Mouse (Mus musculus) hindbrain, embryonic 14.5 days (tissue): Measurements from ENCODE around the gene Col19a1. TPM values are rescaled to one million over a fixed set of nuclear protein-coding genes. Genes with fewer than 3 reads are reported as not detected.
A peak's percentile ranks its signal among the peaks of the same experiment; 100 is the strongest.

Experiments
- ATAC-seq: fragments of 200-750 bp; cut with Nextera tagmentation; 2 replicates; pipeline ENCODE4 v1.8.0; 2017; ENCODE audit warnings: moderate number of reproducible peaks, mild to moderate bottlenecking, moderate TSS enrichment, moderate library complexity; ENCODE audit not compliant: low FRiP score
- DNase-seq: peaks from one replicate; pipeline ENCODE4 v3.0.0-alpha.2; 2015; ENCODE audit warnings: low spot score
- H3K27ac ChIP-seq: fragments of 300-500 bp; sonication (generic); 2 replicates; pipeline ENCODE4 v1.5.1; 2014; ENCODE audit warnings: mild to moderate bottlenecking, moderate library complexity
- H3K27me3 ChIP-seq: fragments of 300-500 bp; sonication (generic); 2 replicates; pipeline ENCODE4 v1.6.1; 2014; ENCODE audit warnings: mild to moderate bottlenecking, low read length, mixed read lengths; ENCODE audit not compliant: control insufficient read depth, insufficient read depth
- H3K36me3 ChIP-seq: fragments of 300-500 bp; sonication (generic); replicated peaks from 2 replicates; pipeline ENCODE4 v1.6.1; 2014; ENCODE audit not compliant: control insufficient read depth, insufficient read depth
- H3K4me1 ChIP-seq: fragments of 300-500 bp; sonication (generic); replicated peaks from 2 replicates; pipeline ENCODE4 v1.6.1; 2014; ENCODE audit warnings: antibody characterized with exemption, low read length, mixed read lengths; ENCODE audit not compliant: control insufficient read depth, insufficient read depth
- H3K4me2 ChIP-seq: fragments of 300-500 bp; sonication (generic); replicated peaks from 2 replicates; pipeline ENCODE4 v1.6.1; 2014; ENCODE audit warnings: mild to moderate bottlenecking, moderate library complexity
- H3K4me3 ChIP-seq: fragments of 300-500 bp; sonication (generic); replicated peaks from 2 replicates; pipeline ENCODE4 v1.5.1; 2014; ENCODE audit warnings: mild to moderate bottlenecking, low read length
- H3K9ac ChIP-seq: fragments of 300-500 bp; sonication (generic); 2 replicates; pipeline ENCODE4 v1.6.1; 2014
- H3K9me3 ChIP-seq: fragments of 300-500 bp; sonication (generic); 2 replicates; pipeline ENCODE4 v1.6.1; 2016; ENCODE audit warnings: low read length; ENCODE audit not compliant: control insufficient read depth
- WGBS: fragments of 180-500 bp; shearing (Covaris S2); extraction: QIAGEN DNeasy Blood & Tissue Kit; methylation state at CpG from one replicate; pipeline ENCODE4 v1.1.7; 2014; 5-methylcytosine and 5-hydroxymethylcytosine counted together
- polyA plus RNA-seq: library from polyadenylated mRNA; unstranded; fragments of >200 nt; fragmentation: Nextera tagmentation; extraction: Ambion mirVana; gene quantifications from 2 replicates; pipeline ENCODE4 v1.2.1, GENCODE M21; 2014

The Col19a1 gene
- polyA plus RNA-seq, 1 experiment from 2014 or later = 1.8 TPM

DNA sequence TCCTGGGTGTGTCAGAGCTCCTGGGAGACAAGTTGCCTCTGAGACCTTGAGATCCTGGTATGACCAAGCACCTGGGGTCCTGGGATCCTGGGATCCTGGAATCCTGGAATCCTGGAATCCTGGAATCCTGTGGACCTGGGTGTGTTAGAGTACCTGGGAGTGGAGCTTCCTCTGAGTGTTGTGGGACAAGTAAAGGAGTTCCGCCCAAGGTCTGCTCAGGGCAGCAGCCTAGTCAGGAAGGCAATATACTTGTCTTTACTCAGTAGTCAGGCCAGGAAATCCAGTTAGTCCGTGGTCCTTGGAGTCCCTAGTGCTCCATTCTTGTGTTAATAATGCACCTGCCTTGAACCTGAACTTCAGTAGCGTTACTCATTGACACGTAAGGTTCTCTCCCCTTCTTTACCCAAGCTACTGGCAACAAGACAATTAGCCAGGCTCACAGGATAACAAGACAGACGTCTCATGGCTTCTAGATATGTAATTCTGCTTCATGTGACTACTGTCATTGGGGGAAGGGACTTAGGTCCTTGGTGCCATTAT lies 239.6 kb downstream of the Col19a1 start:
- Histone ChIP-seq H3K4me1 (0 out of 2 replicates have a peak, but pooled peaks cover 3% of the 10 kb centered on the region), H3K4me2 (no peak overlapping the region), H3K9ac (no peak overlapping the region), H3K4me3 (no peak overlapping the region), H3K27me3 (no peaks in the 10 kb centered on the region), H3K9me3 (no peaks in the 10 kb centered on the region), H3K36me3 (no peaks in the 10 kb centered on the region), H3K27ac (no peak overlapping the region)
- 72% methylated on average over 5 of the region's 5 CpGs for WGBS
- no peak for DNase-seq
- ATAC-seq = no peak

DNA sequence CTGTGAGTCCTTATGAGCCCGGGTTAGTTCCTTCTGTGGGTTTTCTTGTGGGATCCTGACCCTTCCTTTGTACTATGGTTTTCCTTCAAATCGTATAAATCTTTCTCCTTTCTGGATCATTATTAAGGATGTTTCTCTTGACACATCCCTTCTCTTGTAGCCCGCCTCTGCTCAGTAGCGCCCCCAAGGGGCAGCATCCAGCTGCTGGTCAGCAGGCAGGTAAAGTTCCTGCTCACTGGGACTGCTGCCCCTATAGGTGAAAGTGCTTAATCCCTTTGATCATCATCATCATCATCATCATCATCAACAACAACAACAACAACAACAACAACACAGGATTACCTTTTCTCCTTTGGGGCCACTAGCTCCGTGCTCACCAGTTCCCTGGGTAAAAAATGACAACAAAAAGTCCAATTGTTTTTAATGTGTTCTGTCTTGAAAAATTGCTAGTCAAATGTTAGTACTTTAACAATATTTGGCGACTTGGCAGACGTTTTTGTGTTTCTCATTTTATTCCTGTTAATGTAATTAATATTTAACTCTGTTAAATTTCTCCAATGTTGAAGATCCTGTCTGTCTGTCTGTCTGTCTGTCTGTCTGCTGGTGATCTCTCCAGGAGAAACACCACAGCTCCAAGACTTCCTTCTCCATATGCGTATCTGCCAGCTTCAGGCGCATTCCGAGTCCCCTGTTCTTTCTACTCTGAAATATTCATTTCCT lies 249.6 kb downstream of the Col19a1 start:
- Histone ChIP-seq H3K9me3 (no peaks in the 10 kb centered on the region), H3K4me3 (no peak overlapping the region), H3K9ac (no peak overlapping the region), H3K36me3 (no peaks in the 10 kb centered on the region), H3K4me1 (no peaks in the 10 kb centered on the region), H3K27ac (no peak overlapping the region), H3K27me3 (no peaks in the 10 kb centered on the region), H3K4me2 (no peak overlapping the region)
- DNase-seq (no peak), ATAC-seq (no peak)
- WGBS = 89% methylated on average over 10 of the region's 10 CpGs

DNA sequence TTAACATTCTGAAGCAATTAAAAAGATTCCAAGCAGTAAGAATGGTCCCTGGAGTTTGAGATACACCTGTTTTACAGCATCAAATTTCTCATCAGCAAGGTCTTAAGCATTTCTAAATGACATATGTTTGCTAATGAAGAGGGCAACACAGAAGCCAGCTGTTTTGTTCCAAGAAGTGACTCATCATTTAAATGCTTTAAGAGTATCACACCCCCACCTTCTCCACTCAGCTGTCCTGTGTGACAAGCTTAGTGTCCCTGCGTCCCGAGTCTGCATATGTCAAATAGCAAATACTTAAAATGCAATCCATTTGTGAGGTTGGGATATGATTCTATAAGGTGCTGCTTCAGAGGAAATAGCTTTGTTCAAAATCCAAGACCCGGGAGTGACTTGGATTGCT lies 251.2 kb downstream of the Col19a1 start:
- Histone ChIP-seq H3K4me3 (no peak overlapping the region), H3K27ac (no peak overlapping the region), H3K4me1 (no peaks in the 10 kb centered on the region), H3K27me3 (no peaks in the 10 kb centered on the region), H3K4me2 (no peak overlapping the region), H3K9ac (no peak overlapping the region), H3K9me3 (no peaks in the 10 kb centered on the region), H3K36me3 (no peaks in the 10 kb centered on the region)
- WGBS = 64% methylated on average over 3 of the region's 3 CpGs
- no peak for ATAC-seq
- no peak for DNase-seq

DNA sequence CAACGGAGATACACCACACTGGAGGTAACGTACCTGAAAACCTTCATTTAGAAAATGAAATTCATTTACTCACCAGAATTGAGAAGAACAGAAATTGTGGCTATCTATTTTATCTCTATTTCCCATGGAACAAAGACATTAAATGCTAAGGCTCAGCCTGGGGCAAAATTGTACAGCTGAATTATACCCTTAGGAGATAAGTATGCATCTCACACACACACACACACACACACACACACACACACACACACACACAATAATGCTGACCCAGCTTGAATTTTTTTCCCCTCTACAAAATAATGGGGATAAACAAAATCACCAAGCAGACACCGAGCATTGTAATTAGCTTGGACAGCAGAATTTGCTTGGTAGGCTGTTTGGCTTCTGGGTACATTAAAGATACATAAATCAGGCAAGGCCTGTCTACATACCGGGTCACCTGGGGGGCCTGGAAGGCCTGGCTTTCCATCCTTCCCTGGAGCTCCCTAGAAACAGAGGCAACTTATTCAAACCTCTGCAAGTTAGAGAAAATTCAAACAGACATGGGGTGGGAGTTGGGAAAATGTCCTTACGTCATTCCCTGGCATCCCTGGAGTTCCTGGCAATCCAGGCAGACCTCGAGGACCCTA lies 270.2 kb downstream of the Col19a1 start:
- Histone ChIP-seq H3K27ac (peak overlapping the region; percentile 57), H3K9ac (no peak overlapping the region), H3K4me2 (no peak overlapping the region), H3K27me3 (no peaks in the 10 kb centered on the region), H3K36me3 (no peaks in the 10 kb centered on the region), H3K4me1 (peaks cover 5% of the 10 kb centered on the region; the same call in 1 of the 2 replicates), H3K9me3 (no peaks in the 10 kb centered on the region), H3K4me3 (no peak overlapping the region)
- no peak for DNase-seq
- 59% methylated on average over 6 of the region's 6 CpGs for WGBS
- no peak for ATAC-seq

DNA sequence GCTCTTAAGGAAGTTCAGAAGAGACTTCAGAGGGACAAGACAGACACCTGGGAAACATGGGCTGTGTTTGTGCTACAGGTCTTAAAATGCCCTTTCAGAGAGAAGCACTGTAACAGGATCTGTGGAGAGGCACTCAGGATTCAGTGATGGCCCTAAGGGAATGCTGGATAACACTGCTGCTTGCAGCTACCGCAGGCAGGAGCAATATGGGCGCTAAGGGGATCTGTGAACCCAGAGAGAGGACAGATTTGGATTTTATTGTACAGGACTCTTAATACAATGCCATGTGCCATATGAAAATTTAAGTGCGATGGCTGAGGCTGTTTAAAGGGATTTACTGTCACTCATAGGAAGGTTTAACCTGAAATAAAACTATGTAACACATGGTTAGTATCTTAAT lies 270.8 kb downstream of the Col19a1 start:
- peak overlapping the region; percentile 57 for H3K27ac ChIP-seq
- H3K4me3 ChIP-seq = no peak overlapping the region
- WGBS = 77% methylated on average over 3 of the region's 3 CpGs
- no peaks in the 10 kb centered on the region for H3K36me3 ChIP-seq
- no peaks in the 10 kb centered on the region for H3K9me3 ChIP-seq
- DNase-seq (no peak), ATAC-seq (no peak)
- no peak overlapping the region for H3K4me2 ChIP-seq
- no peak overlapping the region for H3K9ac ChIP-seq
- no peaks in the 10 kb centered on the region for H3K27me3 ChIP-seq
- peaks cover 5% of the 10 kb centered on the region; the same call in 1 of the 2 replicates for H3K4me1 ChIP-seq

DNA sequence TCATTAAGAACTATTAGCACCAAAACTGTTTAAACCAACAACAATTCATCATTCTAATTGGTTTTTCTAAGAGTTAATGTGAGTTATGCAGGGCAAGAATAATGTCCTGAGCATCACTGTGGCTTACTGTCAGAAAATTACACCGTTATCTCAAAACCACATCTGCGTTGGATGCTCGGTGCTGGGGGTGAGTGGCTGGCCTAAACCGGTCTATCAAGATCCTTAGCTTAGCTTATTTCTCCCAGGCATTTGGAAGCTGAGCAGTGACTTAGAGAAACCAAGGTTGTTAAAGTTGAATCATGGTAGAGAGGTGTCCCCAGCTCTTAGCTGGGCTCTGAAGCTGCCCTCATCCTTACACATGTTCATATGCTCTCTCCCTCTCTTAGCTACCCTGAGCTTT lies 276.4 kb downstream of the Col19a1 start:
- no peaks in the 10 kb centered on the region for H3K27me3 ChIP-seq
- H3K36me3 ChIP-seq = no peaks in the 10 kb centered on the region
- H3K27ac ChIP-seq = no peak overlapping the region
- WGBS = 82% methylated on average over 4 of the region's 4 CpGs
- H3K4me2 ChIP-seq = no peak overlapping the region
- no peaks in the 10 kb centered on the region for H3K9me3 ChIP-seq
- DNase-seq = no peak
- ATAC-seq = no peak
- H3K4me3 ChIP-seq = no peak overlapping the region
- H3K9ac ChIP-seq = no peak overlapping the region
- H3K4me1 ChIP-seq = no peaks in the 10 kb centered on the region

DNA sequence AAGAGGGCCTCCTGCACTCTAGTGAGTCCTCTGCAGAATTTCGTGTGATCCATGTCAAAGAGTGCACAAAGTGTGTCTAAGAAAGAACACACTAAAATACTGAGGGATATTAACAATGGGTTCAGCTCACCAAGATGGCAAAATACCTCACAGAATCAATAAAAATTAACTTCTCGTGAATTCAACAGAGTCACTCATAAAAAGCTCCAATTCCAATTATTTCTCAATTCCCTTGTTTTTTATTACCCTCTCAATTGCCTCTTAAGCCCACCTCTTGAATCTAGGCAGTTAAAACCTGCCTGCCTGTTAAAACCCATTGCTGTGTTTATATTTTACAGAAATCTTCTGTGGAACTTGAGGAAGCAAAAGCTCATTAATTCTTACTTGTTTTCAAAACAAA lies 277.1 kb downstream of the Col19a1 start:
- Histone ChIP-seq H3K4me2 (no peak overlapping the region), H3K9me3 (no peaks in the 10 kb centered on the region), H3K27me3 (no peaks in the 10 kb centered on the region), H3K4me1 (no peaks in the 10 kb centered on the region), H3K9ac (no peak overlapping the region), H3K36me3 (no peaks in the 10 kb centered on the region), H3K27ac (no peak overlapping the region), H3K4me3 (no peak overlapping the region)
- ATAC-seq = no peak
- no peak for DNase-seq
- WGBS = 45% methylated on average over 2 of the region's 2 CpGs

DNA sequence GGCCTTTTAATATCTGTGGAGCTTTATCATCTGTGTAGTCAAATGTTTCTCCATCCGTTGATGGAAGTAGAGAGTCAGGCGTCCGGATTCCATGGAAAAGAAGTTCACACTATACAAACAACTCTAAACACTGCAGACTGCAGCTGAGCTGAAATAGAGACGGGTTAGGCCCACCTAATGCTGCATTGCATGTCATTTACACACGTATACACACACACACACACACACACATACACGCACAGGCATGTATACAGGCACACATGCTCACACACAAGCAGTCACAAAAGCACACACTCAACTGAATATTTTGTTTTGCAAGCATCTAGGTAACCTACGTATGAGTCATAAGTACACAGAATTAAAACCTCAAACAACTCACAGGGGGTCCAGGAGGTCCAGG lies 284.2 kb downstream of the Col19a1 start:
- Histone ChIP-seq H3K36me3 (no peaks in the 10 kb centered on the region), H3K4me1 (peaks cover 4% of the 10 kb centered on the region; the same call in 1 of the 2 replicates), H3K27ac (no peak overlapping the region), H3K9me3 (no peaks in the 10 kb centered on the region), H3K4me3 (no peak overlapping the region), H3K9ac (no peak overlapping the region), H3K27me3 (no peaks in the 10 kb centered on the region), H3K4me2 (no peak overlapping the region)
- peak; percentile 41; the same call in 1 of the 2 replicates for ATAC-seq
- 85% methylated on average over 7 of the region's 7 CpGs for WGBS
- no peak for DNase-seq

DNA sequence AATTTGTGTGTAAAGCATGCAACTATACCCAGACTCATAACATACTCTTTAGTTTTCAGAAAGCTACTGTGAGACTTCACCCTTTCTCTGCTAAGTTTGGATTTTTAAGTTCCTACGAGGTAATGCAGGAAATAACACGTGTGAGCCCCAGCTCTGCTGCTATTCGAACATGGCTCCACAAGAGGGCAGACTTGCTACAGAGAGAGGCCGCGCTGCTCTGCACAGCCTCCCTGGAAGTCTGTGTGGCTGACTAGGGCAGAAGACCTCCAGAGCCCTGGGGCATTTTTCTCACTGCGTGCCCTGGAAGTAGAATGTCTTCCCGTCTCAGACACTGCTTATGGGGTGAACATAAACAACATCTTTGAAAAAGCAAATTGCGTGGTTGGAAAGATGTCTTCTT lies 284.6 kb downstream of the Col19a1 start:
- H3K4me3 ChIP-seq = no peak overlapping the region
- no peaks in the 10 kb centered on the region for H3K36me3 ChIP-seq
- no peak overlapping the region for H3K27ac ChIP-seq
- 13% methylated on average over 8 of the region's 8 CpGs for WGBS
- DNase-seq (peak; percentile 84), ATAC-seq (peak; percentile 80)
- no peak overlapping the region for H3K9ac ChIP-seq
- H3K9me3 ChIP-seq = no peaks in the 10 kb centered on the region
- peaks cover 4% of the 10 kb centered on the region; the same call in 1 of the 2 replicates for H3K4me1 ChIP-seq
- no peak overlapping the region for H3K4me2 ChIP-seq
- H3K27me3 ChIP-seq = no peaks in the 10 kb centered on the region
